Mouse (Mus musculus) kidney, postnatal 25 days (tissue): ENCODE data around the gene Sntg2.
A peak's percentile ranks its signal among the peaks of the same experiment; 100 is the strongest.

ENCODE experiments used
- DNase-seq, 2 experiments: peaks; one replicate each; pipeline ENCODE4 v3.0.0; 2021; ENCODE audit warnings: mixed read lengths in 2 of 2

The Sntg2 gene

DNA sequence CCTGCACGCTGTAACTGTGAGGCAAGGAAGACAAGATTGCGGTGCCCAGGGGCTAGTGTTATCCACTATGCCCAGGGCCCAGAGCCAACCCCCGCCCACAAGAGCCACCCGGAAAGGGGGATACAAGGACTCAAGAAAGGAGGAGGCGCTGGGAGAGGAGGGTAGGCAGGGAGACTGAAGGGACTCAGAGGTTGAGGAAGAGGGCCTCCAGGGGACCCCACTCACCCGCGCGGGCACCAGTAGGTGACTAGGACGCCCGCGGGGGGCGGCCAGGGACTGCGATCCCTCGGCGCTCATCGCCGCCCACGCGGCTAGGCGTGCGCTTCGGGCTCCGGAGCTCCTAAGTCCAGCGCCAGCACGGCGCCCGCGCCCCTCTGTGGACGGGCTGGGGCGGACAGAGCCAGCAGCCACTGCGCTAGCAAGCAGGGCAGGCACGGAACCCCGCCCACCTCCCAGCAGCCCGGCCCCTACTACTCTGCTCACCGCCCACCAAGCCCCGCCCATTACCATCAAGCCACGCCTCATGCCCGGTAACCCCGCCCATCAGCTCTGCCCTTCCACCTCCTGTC, at the start of gene Sntg2:
TSS of gene Sntg2 (minus strand) at position 443 of the 569 bp plus-strand sequence.
- DNase-seq, result peak; percentile 86 to 93

GRCm38 (mm10) chr12:30416547-30416946, 43.4 kb upstream of the Sntg2 start:
- DNase-seq, result peak; percentile 42 to 81

- DNase-seq, result peak; percentile 63 to 69
Observed at GRCm38 (mm10) chr12:30415981-30416380, 42.8 kb upstream of the Sntg2 start.

- no peak for DNase-seq
Observed at GRCm38 (mm10) chr12:30402651-30403050, 29.5 kb upstream of the Sntg2 start.

DNA sequence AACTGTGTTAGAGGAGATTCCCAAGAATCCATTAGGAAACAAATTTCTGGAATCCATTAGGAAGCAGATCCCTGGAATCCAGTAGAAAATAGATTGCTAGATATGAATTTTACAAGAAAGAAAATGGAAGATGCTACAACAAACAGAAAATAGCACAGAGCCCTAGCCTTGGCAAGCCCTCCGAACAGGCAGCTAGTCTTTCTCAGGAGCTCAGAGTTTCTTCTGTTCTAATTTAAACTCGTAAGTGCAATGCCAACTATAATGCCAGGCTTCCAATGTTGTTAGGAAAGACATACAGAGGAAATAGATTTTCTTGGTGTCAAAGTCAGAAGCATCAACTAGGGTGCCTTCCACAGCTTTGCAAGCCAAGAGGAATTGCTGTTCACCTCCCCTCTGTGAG, 27.4 kb upstream of the Sntg2 start:
- no peak for DNase-seq

DNA sequence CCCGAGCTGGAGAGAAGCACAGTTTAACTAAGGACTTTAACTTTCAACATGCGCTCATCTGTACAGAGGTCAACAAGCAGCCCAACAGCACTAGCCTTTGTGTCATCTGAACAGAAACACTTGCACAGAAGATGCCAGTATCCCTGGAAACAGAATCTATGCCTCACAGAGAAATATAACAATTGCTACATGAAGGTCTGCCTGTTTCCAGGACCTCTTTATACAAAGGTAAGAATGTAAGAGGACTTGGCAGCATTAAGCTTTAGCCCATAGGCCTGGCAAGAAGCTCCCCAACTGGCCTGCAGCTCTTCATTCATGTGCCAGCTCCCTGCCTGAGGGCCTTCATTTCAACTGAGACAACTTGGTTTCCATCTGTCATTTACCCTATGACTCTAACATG, 26.9 kb upstream of the Sntg2 start:
- DNase-seq, result no peak

DNA sequence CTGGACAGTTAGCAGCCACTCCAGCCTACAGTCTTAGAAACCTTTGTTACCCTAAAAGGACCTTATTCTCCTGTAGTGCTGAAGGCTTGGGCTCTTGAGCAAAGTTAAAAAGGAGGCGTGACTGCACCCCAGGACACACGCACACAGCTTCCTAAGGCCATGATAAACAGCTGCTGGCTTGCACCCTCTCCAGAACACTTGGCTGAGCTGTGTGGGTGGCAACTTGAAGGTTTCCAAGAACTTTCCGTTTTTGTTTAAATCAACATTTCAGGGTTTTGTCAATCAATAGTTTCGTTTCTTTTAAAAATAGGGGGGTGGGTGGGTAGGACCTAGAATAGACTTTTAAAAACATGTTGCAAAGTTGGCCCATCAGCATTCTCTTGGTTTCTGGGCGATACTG, 882 bp downstream of the Sntg2 start:
- no peak for DNase-seq

GRCm38 (mm10) chr12:30369786-30370185, 3.4 kb downstream of the Sntg2 start:
- DNase-seq, result peak; percentile 82 to 83

GRCm38 (mm10) chr12:30369141-30369540, 4.0 kb downstream of the Sntg2 start:
- DNase-seq, result no peak

- DNase-seq, result no peak
Observed at GRCm38 (mm10) chr12:30362306-30362705, 10.9 kb downstream of the Sntg2 start.

GRCm38 (mm10) chr12:30357666-30358065, 15.5 kb downstream of the Sntg2 start:
- peak; percentile 41 to 71 for DNase-seq

GRCm38 (mm10) chr12:30352393-30352792, 20.8 kb downstream of the Sntg2 start:
- DNase-seq, result no peak

DNA sequence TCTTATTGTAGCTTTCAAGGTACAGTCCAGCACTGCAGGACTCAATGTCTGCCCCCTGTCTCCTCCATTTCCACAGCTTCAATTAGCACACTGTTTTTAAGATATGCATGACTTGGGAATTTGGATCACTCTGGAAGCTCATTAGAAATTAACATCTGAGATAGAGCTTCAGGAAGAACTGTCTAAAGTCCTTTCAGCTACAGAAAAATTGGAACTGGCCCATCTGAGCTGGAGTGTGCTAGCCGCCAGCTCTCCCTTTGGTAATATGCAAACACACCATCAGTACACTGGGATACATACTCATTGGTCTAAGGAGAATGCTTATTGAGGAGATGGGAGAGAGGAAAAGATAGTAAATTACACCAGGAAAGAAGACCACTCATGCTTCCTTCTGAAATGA, 25.1 kb downstream of the Sntg2 start:
- DNase-seq, result no peak

DNA sequence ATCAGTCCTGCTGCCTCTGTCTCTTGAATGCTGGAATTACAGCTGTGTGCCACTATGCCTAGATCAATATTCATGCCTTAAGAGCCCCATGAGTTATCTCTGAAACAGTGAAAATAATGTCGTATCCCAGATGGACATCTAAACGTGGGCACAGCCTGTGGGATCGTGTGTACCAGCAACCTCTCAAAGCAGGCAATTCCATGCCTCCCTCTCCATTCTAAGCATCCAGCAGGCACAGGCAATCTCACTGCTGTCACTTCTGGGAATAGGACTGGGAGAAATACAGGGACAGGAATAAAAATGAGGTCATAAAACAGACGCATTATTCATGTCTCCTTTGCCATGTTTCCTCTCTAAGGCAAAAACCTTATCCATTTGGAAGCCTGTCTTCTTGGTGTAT, 25.9 kb downstream of the Sntg2 start:
- DNase-seq, result no peak

GRCm38 (mm10) chr12:30344806-30345205, 28.4 kb downstream of the Sntg2 start:
- peak in 1 of 2 experiments; percentile 8 for DNase-seq

DNA sequence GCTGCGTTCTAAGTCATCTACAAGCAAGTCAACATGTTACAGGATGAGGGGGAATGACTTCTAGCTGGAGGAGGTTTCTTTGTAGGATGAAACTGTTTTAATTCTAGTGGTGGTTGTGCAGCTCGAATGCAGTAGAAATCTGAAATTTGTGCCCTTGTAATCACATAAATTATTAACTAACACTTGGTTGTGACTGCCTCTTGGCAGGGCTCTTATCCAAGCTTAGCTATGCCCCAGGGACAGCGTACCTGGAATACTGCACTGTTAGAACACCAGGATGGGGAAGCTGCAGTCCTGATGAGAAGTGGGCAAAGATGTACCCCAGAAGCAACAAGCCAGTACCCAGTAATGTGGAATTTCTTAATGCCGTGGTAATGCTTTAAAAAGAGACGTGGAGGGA, 36.9 kb downstream of the Sntg2 start:
- peak; percentile 8 to 35 for DNase-seq

DNA sequence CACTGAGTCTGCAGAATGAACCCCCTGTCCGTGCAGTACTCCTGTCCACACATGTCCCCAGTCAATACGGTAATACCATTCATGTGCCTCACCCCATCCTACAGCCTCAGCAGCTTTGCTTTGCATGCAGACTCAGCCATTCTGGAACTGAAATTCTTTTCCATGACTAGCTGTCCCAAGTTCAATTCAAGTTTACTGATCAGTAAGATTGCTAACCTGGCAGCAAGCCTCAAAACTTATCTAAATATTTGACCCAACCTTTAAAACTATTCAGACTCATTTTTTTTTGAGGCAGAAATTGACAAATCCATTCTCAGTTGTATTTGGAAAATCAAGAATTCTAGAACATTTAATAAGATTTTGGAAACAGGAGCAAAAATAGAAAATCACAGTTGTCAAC, 38.7 kb downstream of the Sntg2 start:
- DNase-seq, result no peak

GRCm38 (mm10) chr12:30317971-30318370, 55.2 kb downstream of the Sntg2 start:
- no peak for DNase-seq

DNA sequence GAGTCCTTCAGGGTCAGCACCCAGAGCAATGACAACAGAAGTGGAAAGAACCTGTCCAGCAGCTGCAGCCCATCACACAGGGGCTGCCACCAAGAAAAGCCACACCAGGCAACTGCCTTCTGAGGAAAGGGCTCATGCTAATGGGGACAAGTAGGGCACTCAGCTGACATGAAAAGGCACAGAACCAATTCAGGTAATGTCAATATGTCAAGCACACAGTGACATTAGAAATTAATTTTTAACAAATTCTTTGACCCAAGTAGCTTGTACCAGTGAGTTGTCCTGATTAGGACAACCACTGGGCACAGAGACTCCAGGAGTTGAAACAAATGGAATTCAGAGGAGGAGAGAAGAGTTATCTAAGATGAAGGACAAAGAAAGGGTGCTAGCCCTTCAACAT, 60.2 kb downstream of the Sntg2 start:
- DNase-seq, result no peak

GRCm38 (mm10) chr12:30308197-30308939, 64.8 kb downstream of the Sntg2 start:
- DNase-seq, result no peak

- DNase-seq, result peak in 1 of 2 experiments; percentile 13
Observed at GRCm38 (mm10) chr12:30292724-30293560, 80.2 kb downstream of the Sntg2 start.

DNA sequence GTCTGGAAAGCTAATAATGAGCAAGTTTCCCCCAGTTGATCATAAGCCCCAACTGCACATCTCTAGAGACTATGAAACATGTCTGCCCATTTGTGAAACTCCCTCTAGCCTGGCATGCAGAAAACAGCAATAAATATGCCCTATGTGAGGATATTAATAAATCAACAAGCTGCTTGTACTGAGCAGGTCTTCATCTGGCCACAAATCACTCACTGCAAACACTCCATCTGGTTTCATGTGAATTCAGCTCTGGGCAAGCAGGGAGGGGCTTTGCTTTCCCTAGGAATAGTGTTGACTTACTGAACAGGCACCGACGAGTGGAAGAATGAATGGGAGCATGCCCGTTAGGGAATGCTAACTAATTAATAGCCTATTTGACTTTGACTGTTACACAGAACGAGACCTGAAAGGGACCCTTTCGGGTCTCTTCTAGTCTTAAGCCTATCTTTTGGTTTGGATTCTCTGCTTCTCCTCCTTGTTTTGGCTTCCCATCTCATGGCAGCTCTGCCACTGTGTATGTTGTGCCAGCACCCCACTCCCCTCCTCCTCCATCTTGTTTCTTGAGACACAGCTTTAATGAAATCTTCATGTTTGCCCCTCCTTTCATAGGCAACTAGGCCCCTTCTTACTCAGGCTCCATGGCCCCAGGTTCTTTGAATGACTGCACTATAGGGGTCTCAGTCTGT, 86.1 kb downstream of the Sntg2 start:
- DNase-seq, result no peak

- no peak for DNase-seq
Observed at GRCm38 (mm10) chr12:30283741-30284140, 89.4 kb downstream of the Sntg2 start.
